Mouse (Mus musculus): ENCODE results near the gene Nup62. TPM values are rescaled to one million over a fixed set of nuclear protein-coding genes. Genes with fewer than 3 reads are reported as not detected.

Nup62 gene
- polyA plus RNA-seq, 1 experiment: 77.0 TPM

DNA sequence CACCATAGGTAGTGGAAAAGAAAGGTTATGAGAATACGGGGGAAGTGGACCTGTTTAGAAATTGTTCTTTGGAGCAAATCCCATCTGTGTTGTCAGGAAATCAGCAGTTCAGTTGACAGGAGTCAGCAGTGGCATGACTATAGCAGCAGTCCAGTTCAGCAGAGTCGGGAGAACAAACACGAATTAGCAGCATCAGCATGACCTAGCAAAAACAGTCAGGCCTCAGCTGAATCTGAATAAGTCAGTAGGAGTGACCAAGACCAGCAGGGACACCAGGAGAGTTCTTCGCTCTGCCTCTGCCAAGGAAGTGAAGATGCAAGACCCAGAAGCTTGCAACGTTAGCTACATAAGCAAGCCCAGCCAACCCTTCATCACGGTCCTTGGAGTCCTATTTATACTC lies 23.1 kb upstream of the Nup62 start:
- Histone ChIP-seq H3K4me3 (no peak overlapping the region), H3K27me3 (ENCODE audit: control insufficient read depth, insufficient read depth, insufficient read length) (peaks cover 41% of the 10 kb centered on the region), H3ac (ENCODE audit: control insufficient read depth, insufficient read length) (no peak overlapping the region), H3K79me2 (ENCODE audit: control insufficient read depth, insufficient read depth) (no peaks in the 10 kb centered on the region), H3K36me3 (ENCODE audit: control insufficient read depth, insufficient read depth) (no peaks in the 10 kb centered on the region), H3K4me2 (ENCODE audit: low read depth) (no peak overlapping the region)
- TF ChIP-seq CEBPB (IDR thresholded peaks at IDR 0.05; ENCODE audit: insufficient read depth, poor library complexity, severe bottlenecking): no peak
- no peak for TF ChIP-seq POLR2AphosphoS2 (IDR thresholded peaks at IDR 0.05; ENCODE audit: insufficient read length, low read depth)
- TF ChIP-seq MYOG (IDR thresholded peaks at IDR 0.05; ENCODE audit: control insufficient read depth in 1 of 3, insufficient read depth in 1 of 3, insufficient read length in 2 of 3, low read depth in 2 of 3): no peak
- TF ChIP-seq E2F4 (IDR thresholded peaks at IDR 0.05; ENCODE audit: insufficient read depth): no peak
- TF ChIP-seq MYOD1 (IDR thresholded peaks at IDR 0.05; ENCODE audit: control insufficient read depth in 1 of 3, insufficient read length in 2 of 3, low read depth in 2 of 3): no peak
- no peak for TF ChIP-seq REST (IDR thresholded peaks at IDR 0.05; ENCODE audit: insufficient read depth, insufficient read length)
- TF ChIP-seq MAX (IDR thresholded peaks at IDR 0.05; ENCODE audit: low read depth): no peak
- TF ChIP-seq POLR2A (IDR thresholded peaks at IDR 0.05; ENCODE audit: insufficient read length, low read depth): no peak
- no peak for TF ChIP-seq TCF12 (IDR thresholded peaks at IDR 0.05; ENCODE audit: insufficient read depth, poor library complexity, severe bottlenecking)
- TF ChIP-seq USF1 (IDR thresholded peaks at IDR 0.05; ENCODE audit: low read depth): no peak
- TF ChIP-seq SRF (IDR thresholded peaks at IDR 0.05; ENCODE audit: control insufficient read depth, insufficient read length, low read depth): no peak
- no peak for TF ChIP-seq TCF3 (IDR thresholded peaks at IDR 0.05; ENCODE audit: insufficient read length, low read depth)

DNA sequence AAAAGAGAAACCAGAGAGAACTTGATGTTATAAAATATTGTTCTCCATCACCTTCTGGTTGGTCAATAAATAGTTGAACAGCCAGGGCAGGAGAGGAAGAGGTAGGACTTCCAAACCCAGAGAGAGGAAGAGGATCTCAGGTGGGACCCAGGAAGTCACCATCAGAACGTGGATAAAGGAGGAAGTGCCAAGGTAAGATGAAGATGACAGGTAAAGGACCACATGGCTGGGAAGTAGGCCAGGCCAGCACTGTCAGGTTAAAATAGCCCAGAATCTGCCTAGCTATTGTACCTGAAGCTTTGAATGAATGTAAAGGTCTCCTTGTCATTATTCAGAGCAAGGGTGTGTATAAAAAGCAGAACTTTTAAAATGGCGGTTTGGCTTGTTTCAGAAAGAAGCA lies 7.0 kb upstream of the Nup62 start:
- Histone ChIP-seq H3K27me3 (ENCODE audit: control insufficient read depth, insufficient read depth, insufficient read length) (peaks cover 14% of the 10 kb centered on the region), H3K4me2 (ENCODE audit: low read depth) (no peak overlapping the region), H3K36me3 (ENCODE audit: control insufficient read depth, insufficient read depth) (peaks cover 31% of the 10 kb centered on the region), H3ac (ENCODE audit: control insufficient read depth, insufficient read length) (no peak overlapping the region), H3K4me3 (no peak overlapping the region), H3K79me2 (ENCODE audit: control insufficient read depth, insufficient read depth) (peaks cover 6% of the 10 kb centered on the region)
- TF ChIP-seq CEBPB (IDR thresholded peaks at IDR 0.05; ENCODE audit: insufficient read depth, poor library complexity, severe bottlenecking) (no peak), REST (IDR thresholded peaks at IDR 0.05; ENCODE audit: insufficient read depth, insufficient read length) (no peak), POLR2A (IDR thresholded peaks at IDR 0.05; ENCODE audit: insufficient read length, low read depth) (no peak), POLR2AphosphoS2 (IDR thresholded peaks at IDR 0.05; ENCODE audit: insufficient read length, low read depth) (peak; percentile 71)

GRCm38 (mm10) chr7:44809466-44809865 lies 6.4 kb upstream of the Nup62 start:
- no peak overlapping the region for H3K4me3 ChIP-seq
- H3ac ChIP-seq (ENCODE audit: control insufficient read depth, insufficient read length): no peak overlapping the region
- TF ChIP-seq MYOD1 (IDR thresholded peaks at IDR 0.05; ENCODE audit: control insufficient read depth in 1 of 3, insufficient read length in 2 of 3, low read depth in 2 of 3) (no peak), SRF (IDR thresholded peaks at IDR 0.05; ENCODE audit: control insufficient read depth, insufficient read length, low read depth) (no peak), E2F4 (IDR thresholded peaks at IDR 0.05; ENCODE audit: insufficient read depth) (no peak), REST (IDR thresholded peaks at IDR 0.05; ENCODE audit: insufficient read depth, insufficient read length) (no peak), CEBPB (IDR thresholded peaks at IDR 0.05; ENCODE audit: insufficient read depth, poor library complexity, severe bottlenecking) (no peak), POLR2AphosphoS2 (IDR thresholded peaks at IDR 0.05; ENCODE audit: insufficient read length, low read depth) (peak; percentile 97)
- H3K79me2 ChIP-seq (ENCODE audit: control insufficient read depth, insufficient read depth): peaks cover 11% of the 10 kb centered on the region
- no peak overlapping the region for H3K4me2 ChIP-seq (ENCODE audit: low read depth)
- peaks cover 36% of the 10 kb centered on the region for H3K36me3 ChIP-seq (ENCODE audit: control insufficient read depth, insufficient read depth)
- peaks cover 8% of the 10 kb centered on the region for H3K27me3 ChIP-seq (ENCODE audit: control insufficient read depth, insufficient read depth, insufficient read length)

- Histone ChIP-seq H3ac (ENCODE audit: control insufficient read depth, insufficient read length) (no peak overlapping the region), H3K4me3 (no peak overlapping the region), H3K79me2 (ENCODE audit: control insufficient read depth, insufficient read depth) (peaks cover 20% of the 10 kb centered on the region), H3K4me2 (ENCODE audit: low read depth) (no peak overlapping the region), H3K27me3 (ENCODE audit: control insufficient read depth, insufficient read depth, insufficient read length) (peaks cover 4% of the 10 kb centered on the region), H3K36me3 (ENCODE audit: control insufficient read depth, insufficient read depth) (peaks cover 39% of the 10 kb centered on the region)
- TF ChIP-seq POLR2A (IDR thresholded peaks at IDR 0.05; ENCODE audit: insufficient read length, low read depth): peak; percentile 10
- TF ChIP-seq CEBPB (IDR thresholded peaks at IDR 0.05; ENCODE audit: insufficient read depth, poor library complexity, severe bottlenecking): no peak
- peak; percentile 69 for TF ChIP-seq POLR2AphosphoS2 (IDR thresholded peaks at IDR 0.05; ENCODE audit: insufficient read length, low read depth)
Measured at GRCm38 (mm10) chr7:44810365-44810764, 5.5 kb upstream of the Nup62 start.

GRCm38 (mm10) chr7:44810819-44811557 lies 4.9 kb upstream of the Nup62 start:
- Histone ChIP-seq H3K27me3 (ENCODE audit: control insufficient read depth, insufficient read depth, insufficient read length) (no peaks in the 10 kb centered on the region), H3K4me3 (no peak overlapping the region), H3K79me2 (ENCODE audit: control insufficient read depth, insufficient read depth) (peaks cover 24% of the 10 kb centered on the region), H3K36me3 (ENCODE audit: control insufficient read depth, insufficient read depth) (peaks cover 39% of the 10 kb centered on the region), H3K4me2 (ENCODE audit: low read depth) (no peak overlapping the region), H3ac (ENCODE audit: control insufficient read depth, insufficient read length) (no peak overlapping the region)
- TF ChIP-seq POLR2AphosphoS2 (IDR thresholded peaks at IDR 0.05; ENCODE audit: insufficient read length, low read depth): peak; percentile 88
- no peak for TF ChIP-seq TCF12 (IDR thresholded peaks at IDR 0.05; ENCODE audit: insufficient read depth, poor library complexity, severe bottlenecking)
- no peak for TF ChIP-seq USF1 (IDR thresholded peaks at IDR 0.05; ENCODE audit: low read depth)

All from myocyte (in vitro differentiated cells).